ENCODE assay signal across 45 mouse cellular contexts in genomic region chr6:145623141-145623540, GRCm38 (mm10). TPM values are rescaled to one million over a fixed set of nuclear protein-coding genes. Genes with fewer than 3 reads are reported as not detected.
"Had no signal": no experiment of that assay in that cellular context is flagged by ENCODE, and none has a peak within 500 bp of the region (broad histone marks: within the 10 kb centered on the region; RNA-seq: fewer than 3 reads in every experiment).

No protein-coding gene starts in this region.

- DNase-seq: left cerebral cortex, postnatal 4 days; liver; liver, embryonic 13.5 days; liver, postnatal 0 days; lung, adult 18-20 months; lung, adult 2 months; lung, embryonic 14.5 days; lung, postnatal 10 days; lung, postnatal 14 days; lung, postnatal 36 days; lung, postnatal 4 days; midbrain, embryonic 14.5 days had no signal

- H3K9ac ChIP-seq: limb, embryonic 12.5 days; limb, embryonic 13.5 days; limb, embryonic 15.5 days; liver, embryonic 12.5 days; liver, embryonic 13.5 days; liver, embryonic 14.5 days; liver, embryonic 15.5 days; liver, postnatal 0 days; lung, embryonic 14.5 days; lung, embryonic 15.5 days; midbrain, embryonic 12.5 days; midbrain, embryonic 13.5 days; midbrain, embryonic 15.5 days; neural tube, embryonic 12.5 days had no signal

- H3K36me3 ChIP-seq: limb, embryonic 10.5 days; limb, embryonic 12.5 days; limb, embryonic 13.5 days; limb, embryonic 15.5 days; liver, embryonic 12.5 days; liver, embryonic 13.5 days; liver, embryonic 15.5 days; lung, embryonic 15.5 days; midbrain, embryonic 10.5 days; midbrain, embryonic 12.5 days; midbrain, embryonic 13.5 days; midbrain, embryonic 15.5 days; neural tube, embryonic 12.5 days had no signal

- H3K4me2 ChIP-seq: limb, embryonic 12.5 days; limb, embryonic 13.5 days; limb, embryonic 15.5 days; liver, embryonic 11.5 days; liver, embryonic 12.5 days; liver, embryonic 13.5 days; liver, embryonic 15.5 days; lung, embryonic 14.5 days; lung, embryonic 15.5 days; midbrain, embryonic 11.5 days; midbrain, embryonic 12.5 days; midbrain, embryonic 13.5 days; midbrain, embryonic 15.5 days; neural tube, embryonic 12.5 days had no signal

- ATAC-seq: liver, embryonic 12.5 days; liver, postnatal 0 days; lung, postnatal 0 days; midbrain, embryonic 13.5 days; midbrain, embryonic 15.5 days; midbrain, embryonic 16.5 days had no signal

- H3K27ac ChIP-seq: limb, embryonic 10.5 days; limb, embryonic 12.5 days; limb, embryonic 13.5 days; limb, embryonic 15.5 days; liver, embryonic 12.5 days; liver, embryonic 13.5 days; liver, embryonic 14.5 days; liver, embryonic 15.5 days; lung, embryonic 15.5 days; macrophage; midbrain, embryonic 10.5 days; midbrain, embryonic 12.5 days; midbrain, embryonic 13.5 days; midbrain, embryonic 15.5 days; neural tube, embryonic 12.5 days had no signal

- H3K4me1 ChIP-seq: limb, embryonic 15.5 days; liver, embryonic 12.5 days; liver, embryonic 13.5 days; liver, embryonic 15.5 days; lung, embryonic 15.5 days; megakaryocyte, embryonic 14.5 days; midbrain, embryonic 10.5 days; midbrain, embryonic 12.5 days; midbrain, embryonic 13.5 days; neural tube, embryonic 12.5 days had no signal

- H3K4me3 ChIP-seq: limb, embryonic 10.5 days; limb, embryonic 12.5 days; limb, embryonic 13.5 days; limb, embryonic 15.5 days; liver, embryonic 12.5 days; liver, embryonic 13.5 days; liver, embryonic 15.5 days; lung, embryonic 15.5 days; megakaryocyte, embryonic 14.5 days; midbrain, embryonic 10.5 days; midbrain, embryonic 12.5 days; midbrain, embryonic 13.5 days; midbrain, embryonic 15.5 days; myocyte; neural tube, embryonic 12.5 days had no signal

- H3K27me3 ChIP-seq: limb, embryonic 12.5 days; limb, embryonic 13.5 days; limb, embryonic 15.5 days; liver, embryonic 12.5 days; liver, embryonic 13.5 days; liver, embryonic 15.5 days; lung, embryonic 15.5 days; megakaryocyte, embryonic 14.5 days; midbrain, embryonic 12.5 days; midbrain, embryonic 13.5 days; midbrain, embryonic 15.5 days; neural tube, embryonic 12.5 days had no signal

- H3K9me3 ChIP-seq: limb, embryonic 10.5 days; limb, embryonic 12.5 days; limb, embryonic 13.5 days; limb, embryonic 15.5 days; liver, embryonic 12.5 days; liver, embryonic 13.5 days; liver, embryonic 15.5 days; lung, embryonic 15.5 days; midbrain, embryonic 10.5 days; midbrain, embryonic 12.5 days; midbrain, embryonic 13.5 days; midbrain, embryonic 15.5 days; neural tube, embryonic 12.5 days had no signal

RNA-seq across cellular contexts. Expression of gene Tuba3b, which starts 7.6 kb away (rescaled TPM):
- total RNA-seq: left cerebral cortex, postnatal 10 days; left cerebral cortex, postnatal 14 days; left cerebral cortex, postnatal 25 days; left cerebral cortex, postnatal 36 days; left cerebral cortex, postnatal 4 days; liver, adult 2 months; megakaryocyte progenitor cell, adult 5-6 weeks; megakaryocyte-erythroid progenitor cell, adult 5-6 weeks; monocyte, adult 5-6 weeks had no signal
- polyA plus RNA-seq: limb, embryonic 10.5 days; limb, embryonic 11.5 days; limb, embryonic 12.5 days; limb, embryonic 13.5 days; limb, embryonic 14.5 days; limb, embryonic 15.5 days; liver, adult 2 months; liver, embryonic 12.5 days; liver, embryonic 13.5 days; liver, embryonic 14.5 days; liver, embryonic 16.5 days; liver, postnatal 0 days; lung, embryonic 14.5 days; lung, embryonic 15.5 days; lung, embryonic 16.5 days; lung, postnatal 0 days; macrophage; midbrain, embryonic 10.5 days; midbrain, embryonic 11.5 days; midbrain, embryonic 12.5 days; midbrain, embryonic 13.5 days; midbrain, embryonic 14.5 days; midbrain, embryonic 15.5 days; midbrain, embryonic 16.5 days; myocyte; neural tube, embryonic 11.5 days; neural tube, embryonic 12.5 days had no signal

RNA-seq across cellular contexts. Expression of gene Lmntd1, which starts 9.0 kb away (rescaled TPM):
- total RNA-seq: liver, adult 2 months; megakaryocyte progenitor cell, adult 5-6 weeks; megakaryocyte-erythroid progenitor cell, adult 5-6 weeks; monocyte, adult 5-6 weeks had no signal
- polyA plus RNA-seq: liver, adult 2 months; liver, embryonic 11.5 days; liver, embryonic 12.5 days; liver, embryonic 13.5 days; liver, embryonic 15.5 days; liver, embryonic 16.5 days; liver, postnatal 0 days; macrophage; myocyte had no signal
